In genomic region chr1:42888541-42889349, GRCm38 (mm10) we compare ENCODE assay signal across 10 mouse cellular contexts. TPM values are rescaled to one million over a fixed set of nuclear protein-coding genes. Genes with fewer than 3 reads are reported as not detected.
DNase-seq lines count a peak whose midpoint lies in the region; ATAC-seq lines count a peak whose summit lies in the region.
"Had no signal": no experiment of that assay in that cellular context is flagged by ENCODE, and none has a peak within 500 bp of the region (broad histone marks: within the 10 kb centered on the region; RNA-seq: fewer than 3 reads in every experiment).

No protein-coding gene starts in this region.

- peak overlapping the region; percentile 34 for H3K4me2 ChIP-seq in forebrain, embryonic 12.5 days
- peak overlapping the region; percentile 37 for H3K4me2 ChIP-seq in midbrain, embryonic 14.5 days (ENCODE audit: low read length)

- peak; percentile 75 for ATAC-seq in forebrain, embryonic 12.5 days (ENCODE audit: low FRiP score)
- peak; percentile 81 for ATAC-seq in midbrain, embryonic 14.5 days (ENCODE audit: low FRiP score, low TSS enrichment)
- ATAC-seq in granulocyte monocyte progenitor cell, adult 5-6 weeks (replicated peaks; ENCODE audit: poor library complexity, severe bottlenecking) = no peak
- ATAC-seq in megakaryocyte progenitor cell, adult 5-6 weeks (replicated peaks; ENCODE audit: poor library complexity) = no peak
- ATAC-seq: CD4-positive, CD25-positive, alpha-beta regulatory T cell, adult 4 months had no signal

- no peak overlapping the region for H3K9ac ChIP-seq in forebrain, embryonic 12.5 days
- H3K9ac ChIP-seq in midbrain, embryonic 14.5 days (replicated peaks; ENCODE audit: low read length) = no peak overlapping the region; the same call in 1 of the 2 replicates

- H3K27ac ChIP-seq in forebrain, embryonic 12.5 days = peak overlapping the region; percentile 87
- H3K27ac ChIP-seq in midbrain, embryonic 14.5 days (replicated peaks; ENCODE audit: low read depth, low read length) = peak overlapping the region; percentile 84

- no peaks in the 10 kb centered on the region for H3K9me3 ChIP-seq in forebrain, embryonic 12.5 days
- no peaks in the 10 kb centered on the region for H3K9me3 ChIP-seq in midbrain, embryonic 14.5 days (ENCODE audit: control insufficient read depth, low read length)

- no peak overlapping the region; the same call in 1 of the 2 replicates for H3K4me3 ChIP-seq in forebrain, embryonic 12.5 days (replicated peaks)
- H3K4me3 ChIP-seq in midbrain, embryonic 14.5 days (replicated peaks; ENCODE audit: low read depth, low read length) = no peak overlapping the region

- H3K27me3 ChIP-seq in forebrain, embryonic 12.5 days = no peaks in the 10 kb centered on the region
- H3K27me3 ChIP-seq in midbrain, embryonic 14.5 days (ENCODE audit: control insufficient read depth, insufficient read depth, low read length) = no peaks in the 10 kb centered on the region

- no peaks in the 10 kb centered on the region; the same call in 1 of the 2 replicates for H3K36me3 ChIP-seq in forebrain, embryonic 12.5 days (replicated peaks)
- no peaks in the 10 kb centered on the region for H3K36me3 ChIP-seq in midbrain, embryonic 14.5 days (ENCODE audit: control insufficient read depth, insufficient read depth, low read length)

- WGBS in forebrain, embryonic 12.5 days = 19% methylated on average over 22 of the region's 22 CpGs
- WGBS in midbrain, embryonic 14.5 days = 13% methylated on average over 22 of the region's 22 CpGs

- DNase-seq in embryo, embryonic 10 days (ENCODE audit: low spot score) = peak; percentile 16
- no peak for DNase-seq in embryo, embryonic 9.5 days (ENCODE audit: extremely low spot score)
- DNase-seq in ZHBTc4 (ENCODE audit: low read depth, low spot score) = peak; percentile 52
- DNase-seq in midbrain, embryonic 14.5 days = peak; percentile 81
- DNase-seq in right cerebral cortex, postnatal 10 days (ENCODE audit: low spot score in 2 of 2) = no peak
- DNase-seq: right cerebral cortex, postnatal 14 days had no signal

- peaks cover 28% of the 10 kb centered on the region for H3K4me1 ChIP-seq in forebrain, embryonic 12.5 days
- peaks cover 18% of the 10 kb centered on the region for H3K4me1 ChIP-seq in midbrain, embryonic 14.5 days (ENCODE audit: control insufficient read depth, insufficient read depth, low read length)

RNA-seq across cellular contexts. Expression of gene Mrps9, which starts 37.7 kb away (rescaled TPM):
- polyA plus RNA-seq in forebrain, embryonic 12.5 days (2016; fragmentation: Nextera tagmentation; extraction: Ambion mirVana) = 46.3 and 50.4 TPM in 2 replicates
- 35.3 and 39.4 TPM in 2 replicates for polyA plus RNA-seq in midbrain, embryonic 14.5 days (2014; fragmentation: Nextera tagmentation; extraction: Ambion mirVana)
- 77.7 and 91.8 TPM in 2 replicates for total RNA-seq in granulocyte monocyte progenitor cell, adult 5-6 weeks (2014; fragmentation: Nextera tagmentation)
- 83.1 and 85.3 TPM in 2 replicates for total RNA-seq in granulocyte monocyte progenitor cell, adult 5-6 weeks (2017)
- total RNA-seq in megakaryocyte progenitor cell, adult 5-6 weeks (2015) = 57.3 and 70.6 TPM in 2 replicates
- 70.0 and 94.3 TPM in 2 replicates for total RNA-seq in megakaryocyte progenitor cell, adult 5-6 weeks (2017)

Comparison
In these comparisons a context has a peak if more than half of its experiments do, and no peak if none do; other contexts are left out.
1. DNase-seq: peak in embryo, embryonic 10 days (single experiment), ZHBTc4 (single experiment) and midbrain, embryonic 14.5 days (single experiment); none in embryo, embryonic 9.5 days (single experiment) and right cerebral cortex, postnatal 10 days (0 of 2).
2. ATAC-seq: peak in forebrain, embryonic 12.5 days (single experiment) and midbrain, embryonic 14.5 days (single experiment); none in granulocyte monocyte progenitor cell, adult 5-6 weeks (single experiment) and megakaryocyte progenitor cell, adult 5-6 weeks (single experiment).